ENCODE assay signal across 8 mouse cellular contexts in genomic region chr5:67260531-67261371, GRCm38 (mm10). TPM values are rescaled to one million over a fixed set of nuclear protein-coding genes. Genes with fewer than 3 reads are reported as not detected.
DNase-seq lines count a peak whose midpoint lies in the region; ATAC-seq and TF ChIP-seq lines count a peak whose summit lies in the region.

TSS of gene Tmem33 (plus strand) at chr5:67260565.

- TF ChIP-seq POLR2A in kidney, adult 2 months (IDR thresholded peaks at IDR 0.05; ENCODE audit: low read depth, low read length): peak; percentile 42
- TF ChIP-seq POLR2A in spleen, adult 2 months (IDR thresholded peaks at IDR 0.05; ENCODE audit: low read depth, low read length): no peak

- DNase-seq in 3134 (ENCODE audit: extremely low read depth, insufficient read length, low spot score): peak; percentile 92
- DNase-seq in adrenal gland, postnatal 36 days: peak; percentile 95
- DNase-seq in heart, adult 18-20 months: peak; percentile 96 to 98
- peak; percentile 98 for DNase-seq in kidney, adult 2 months
- DNase-seq in spleen, adult 2 months (ENCODE audit: low read depth in 1 of 2, low spot score in 2 of 2): peak; percentile 88 to 94

- H3K27me3 ChIP-seq in embryonic facial prominence, embryonic 13.5 days: no peaks in the 10 kb centered on the region
- H3K27me3 ChIP-seq in kidney, adult 2 months (replicated peaks; ENCODE audit: control insufficient read depth, insufficient read depth, low read length): no peaks in the 10 kb centered on the region
- H3K27me3 ChIP-seq in limb, embryonic 12.5 days: no peaks in the 10 kb centered on the region
- no peaks in the 10 kb centered on the region for H3K27me3 ChIP-seq in midbrain, embryonic 15.5 days (replicated peaks)
- H3K27me3 ChIP-seq in spleen, adult 2 months (ENCODE audit: control insufficient read depth, insufficient read depth, low read length): no peaks in the 10 kb centered on the region

- H3K4me1 ChIP-seq in embryonic facial prominence, embryonic 13.5 days: peaks cover 16% of the 10 kb centered on the region
- peaks cover 6% of the 10 kb centered on the region; the same call in 1 of the 2 replicates for H3K4me1 ChIP-seq in kidney, adult 2 months (ENCODE audit: control insufficient read depth, insufficient read depth, low read length)
- H3K4me1 ChIP-seq in limb, embryonic 12.5 days (replicated peaks): peaks cover 11% of the 10 kb centered on the region
- peaks cover 23% of the 10 kb centered on the region for H3K4me1 ChIP-seq in midbrain, embryonic 15.5 days
- H3K4me1 ChIP-seq in spleen, adult 2 months (ENCODE audit: control insufficient read depth, insufficient read depth, insufficient read length): no peaks in the 10 kb centered on the region; the same call in 1 of the 2 replicates

- H3K27ac ChIP-seq in embryonic facial prominence, embryonic 13.5 days: peak within 1 kb of the TSS; percentile 91
- peak within 1 kb of the TSS; percentile 81 for H3K27ac ChIP-seq in kidney, adult 2 months (ENCODE audit: insufficient read depth, low read depth, low read length)
- H3K27ac ChIP-seq in limb, embryonic 12.5 days: peak within 1 kb of the TSS; percentile 94
- peak within 1 kb of the TSS; percentile 90 for H3K27ac ChIP-seq in midbrain, embryonic 15.5 days
- peak within 1 kb of the TSS; percentile 94 for H3K27ac ChIP-seq in spleen, adult 2 months (ENCODE audit: insufficient read depth, low read length)

- no peaks in the 10 kb centered on the region for H3K9me3 ChIP-seq in embryonic facial prominence, embryonic 13.5 days
- H3K9me3 ChIP-seq in limb, embryonic 12.5 days: no peaks in the 10 kb centered on the region
- no peaks in the 10 kb centered on the region for H3K9me3 ChIP-seq in midbrain, embryonic 15.5 days

- no peak for TF ChIP-seq CTCF in kidney, adult 2 months (conservative IDR thresholded peaks at IDR 0.05; ENCODE audit: insufficient read depth, insufficient read length, low read depth, low read length)
- TF ChIP-seq CTCF in spleen, adult 2 months (IDR thresholded peaks at IDR 0.05; ENCODE audit: extremely low read depth, insufficient read depth, insufficient read length, insufficient replicate concordance): no peak

- peak within 1 kb of the TSS; percentile 92 for H3K9ac ChIP-seq in embryonic facial prominence, embryonic 13.5 days
- peak within 1 kb of the TSS; percentile 88 for H3K9ac ChIP-seq in limb, embryonic 12.5 days (replicated peaks)
- H3K9ac ChIP-seq in midbrain, embryonic 15.5 days: peak within 1 kb of the TSS; percentile 66

- H3K36me3 ChIP-seq in embryonic facial prominence, embryonic 13.5 days: peaks cover 21% of the 10 kb centered on the region
- H3K36me3 ChIP-seq in kidney, adult 2 months (ENCODE audit: control insufficient read depth, insufficient read depth, low read length): peaks cover under 1% of the 10 kb centered on the region; the same call in 1 of the 2 replicates
- peaks cover 32% of the 10 kb centered on the region for H3K36me3 ChIP-seq in limb, embryonic 12.5 days
- H3K36me3 ChIP-seq in midbrain, embryonic 15.5 days (replicated peaks): peaks cover 16% of the 10 kb centered on the region
- H3K36me3 ChIP-seq in spleen, adult 2 months (ENCODE audit: control insufficient read depth, insufficient read depth, low read length): peaks cover 16% of the 10 kb centered on the region

- H3K4me3 ChIP-seq in embryonic facial prominence, embryonic 13.5 days: peak within 1 kb of the TSS; percentile 93
- peak within 1 kb of the TSS; percentile 81 for H3K4me3 ChIP-seq in kidney, adult 2 months (ENCODE audit: insufficient read depth, low read depth, low read length)
- H3K4me3 ChIP-seq in limb, embryonic 12.5 days (replicated peaks): peak within 1 kb of the TSS; percentile 90
- H3K4me3 ChIP-seq in midbrain, embryonic 15.5 days: peak within 1 kb of the TSS; percentile 83
- H3K4me3 ChIP-seq in spleen, adult 2 months (ENCODE audit: extremely low read depth, insufficient read depth, insufficient read length): peak within 1 kb of the TSS; percentile 82

- H3K4me2 ChIP-seq in embryonic facial prominence, embryonic 13.5 days: peak within 1 kb of the TSS; percentile 71
- peak within 1 kb of the TSS; percentile 66 for H3K4me2 ChIP-seq in limb, embryonic 12.5 days
- H3K4me2 ChIP-seq in midbrain, embryonic 15.5 days: peak within 1 kb of the TSS; percentile 83

- peak; percentile 86 for ATAC-seq in embryonic facial prominence, embryonic 13.5 days (ENCODE audit: insufficient number of reproducible peaks, insufficient read depth, low FRiP score, low TSS enrichment, low read depth)
- peak; percentile 78 for ATAC-seq in limb, embryonic 12.5 days (ENCODE audit: insufficient number of reproducible peaks, insufficient read depth, low FRiP score, low TSS enrichment, low read depth)
- peak; percentile 92 for ATAC-seq in midbrain, embryonic 15.5 days (replicated peaks)

- WGBS in embryonic facial prominence, embryonic 13.5 days: under 1% methylated on average over 67 of the region's 67 CpGs
- WGBS in kidney, adult 2 months: under 1% methylated on average over 67 of the region's 67 CpGs
- WGBS in limb, embryonic 12.5 days: under 1% methylated on average over 66 of the region's 67 CpGs
- WGBS in midbrain, embryonic 15.5 days: under 1% methylated on average over 67 of the region's 67 CpGs
- under 1% methylated on average over 67 of the region's 67 CpGs for WGBS in spleen, adult 2 months

RNA-seq across cellular contexts. Expression of gene Tmem33, which starts in this region (rescaled TPM):
- 100 to 1,000 TPM; 121 to 144 TPM for total RNA-seq in adrenal gland, postnatal 36 days (2021)
- polyA plus RNA-seq in embryonic facial prominence, embryonic 13.5 days (2015; fragmentation: Nextera tagmentation; extraction: Ambion mirVana): 73.4 and 75.9 TPM in 2 replicates
- total RNA-seq in heart, adult 18-20 months (2021): 10 to 100 TPM; 58.0 to 62.0 TPM
- polyA plus RNA-seq in kidney, adult 2 months (2012; rRNA removed): 190 and 218 TPM in 2 replicates
- polyA plus RNA-seq in limb, embryonic 12.5 days (2016; fragmentation: Nextera tagmentation; extraction: Ambion mirVana): 77.4 and 80.3 TPM in 2 replicates
- 66.9 and 71.9 TPM in 2 replicates for polyA plus RNA-seq in midbrain, embryonic 15.5 days (2015; fragmentation: Nextera tagmentation; extraction: Ambion mirVana)
- polyA plus RNA-seq in spleen, adult 2 months (2012; rRNA removed): 56.6 and 61.4 TPM in 2 replicates

Comparison
In these comparisons a context has a peak if more than half of its experiments do, and no peak if none do; other contexts are left out.
1. Peak in every context shown above with its lines: DNase-seq, ATAC-seq, H3K4me3 ChIP-seq and H3K27ac ChIP-seq.